ENCODE assay signal across 9 mouse cellular contexts in genomic region chr10:128802956-128803355, GRCm38 (mm10). TPM values are rescaled to one million over a fixed set of nuclear protein-coding genes. Genes with fewer than 3 reads are reported as not detected.
DNase-seq lines count a peak whose midpoint lies in the region; ATAC-seq lines count a peak whose summit lies in the region.
"Had no signal": no experiment of that assay in that cellular context is flagged by ENCODE, and none has a peak within 500 bp of the region (broad histone marks: within the 10 kb centered on the region; RNA-seq: fewer than 3 reads in every experiment).

No protein-coding gene starts in this region.

- no peaks in the 10 kb centered on the region for H3K9me3 ChIP-seq in heart, embryonic 14.5 days (ENCODE audit: control insufficient read depth, low read length)
- no peaks in the 10 kb centered on the region for H3K9me3 ChIP-seq in embryonic facial prominence, embryonic 12.5 days
- H3K9me3 ChIP-seq in hindbrain, embryonic 15.5 days: no peaks in the 10 kb centered on the region
- H3K9me3 ChIP-seq in midbrain, embryonic 13.5 days: no peaks in the 10 kb centered on the region

- 53% methylated on average over 4 of the region's 4 CpGs for WGBS in heart, embryonic 14.5 days
- 60% methylated on average over 4 of the region's 4 CpGs for WGBS in embryonic facial prominence, embryonic 12.5 days
- WGBS in hindbrain, embryonic 15.5 days: 59% methylated on average over 4 of the region's 4 CpGs
- WGBS in midbrain, embryonic 13.5 days: 69% methylated on average over 4 of the region's 4 CpGs

- H3K4me1 ChIP-seq in heart, embryonic 14.5 days (ENCODE audit: control insufficient read depth in 2 of 2, insufficient read depth in 2 of 2, low read length in 2 of 2): peaks cover 17 to 33% of the 10 kb centered on the region in 2 experiments
- H3K4me1 ChIP-seq in embryonic facial prominence, embryonic 12.5 days: peaks cover 34% of the 10 kb centered on the region
- H3K4me1 ChIP-seq in hindbrain, embryonic 15.5 days (replicated peaks): peaks cover 42% of the 10 kb centered on the region
- peaks cover 39% of the 10 kb centered on the region for H3K4me1 ChIP-seq in midbrain, embryonic 13.5 days (replicated peaks)

- H3K36me3 ChIP-seq in heart, embryonic 14.5 days (ENCODE audit: control insufficient read depth, insufficient read depth, low read length): peaks cover 41% of the 10 kb centered on the region
- H3K36me3 ChIP-seq in embryonic facial prominence, embryonic 12.5 days: peaks cover 26% of the 10 kb centered on the region
- 0 out of 2 replicates have a peak, but pooled peaks cover 6% of the 10 kb centered on the region for H3K36me3 ChIP-seq in hindbrain, embryonic 15.5 days
- peaks cover 40% of the 10 kb centered on the region for H3K36me3 ChIP-seq in midbrain, embryonic 13.5 days

- H3K27me3 ChIP-seq in heart, embryonic 14.5 days (ENCODE audit: control insufficient read depth, insufficient read depth, low read length): no peaks in the 10 kb centered on the region
- no peaks in the 10 kb centered on the region for H3K27me3 ChIP-seq in embryonic facial prominence, embryonic 12.5 days
- no peaks in the 10 kb centered on the region for H3K27me3 ChIP-seq in hindbrain, embryonic 15.5 days
- H3K27me3 ChIP-seq in midbrain, embryonic 13.5 days: no peaks in the 10 kb centered on the region
- H3K27me3 ChIP-seq: CH12.LX had no signal

- intact Hi-C loops in heart, postnatal 14 days (cut with DNase I): loop anchor here (2.0 kb wide), 1 partner anchor 28 kb away; no protein-coding TSS in a partner anchor

- peak overlapping the region; percentile 86 for H3K9ac ChIP-seq in heart, embryonic 14.5 days (ENCODE audit: low read length)
- peak overlapping the region; percentile 82 for H3K9ac ChIP-seq in embryonic facial prominence, embryonic 12.5 days
- peak overlapping the region; percentile 73 for H3K9ac ChIP-seq in hindbrain, embryonic 15.5 days
- peak overlapping the region; percentile 89 for H3K9ac ChIP-seq in midbrain, embryonic 13.5 days (replicated peaks)

- H3K4me2 ChIP-seq in heart, embryonic 14.5 days (ENCODE audit: low read length): peak overlapping the region; percentile 92
- peak overlapping the region; percentile 81 for H3K4me2 ChIP-seq in embryonic facial prominence, embryonic 12.5 days (replicated peaks)
- peak overlapping the region; percentile 79 for H3K4me2 ChIP-seq in hindbrain, embryonic 15.5 days
- H3K4me2 ChIP-seq in midbrain, embryonic 13.5 days (replicated peaks): peak overlapping the region; percentile 79

- no peak for ATAC-seq in heart, embryonic 14.5 days (ENCODE audit: insufficient number of reproducible peaks, insufficient read depth, low FRiP score, low read depth)
- no peak for ATAC-seq in embryonic facial prominence, embryonic 12.5 days (ENCODE audit: insufficient number of reproducible peaks, insufficient read depth, low FRiP score, low TSS enrichment)
- no peak for ATAC-seq in hindbrain, embryonic 15.5 days (ENCODE audit: low FRiP score, low read depth)
- ATAC-seq in midbrain, embryonic 13.5 days: no peak

- no peak for DNase-seq in heart, postnatal 14 days
- no peak for DNase-seq in cerebellum, adult 8-10 months
- DNase-seq in layer of hippocampus, postnatal 25 days (ENCODE audit: extremely low spot score in 1 of 2, low spot score in 1 of 2): no peak
- DNase-seq in spleen, adult 18-20 months: no peak

- H3K27ac ChIP-seq in heart, embryonic 14.5 days (replicated peaks in 1 of 2; ENCODE audit: control insufficient read depth in 1 of 2, insufficient read depth in 1 of 2, low read depth in 2 of 2, low read length in 2 of 2): peak overlapping the region in 1 of 2 experiments; percentile 94; a peak in 2 of 4 replicates
- H3K27ac ChIP-seq in embryonic facial prominence, embryonic 12.5 days: no peak overlapping the region
- H3K27ac ChIP-seq in hindbrain, embryonic 15.5 days (replicated peaks): no peak overlapping the region
- no peak overlapping the region for H3K27ac ChIP-seq in midbrain, embryonic 13.5 days

- H3K4me3 ChIP-seq in heart, embryonic 14.5 days (ENCODE audit: control insufficient read depth in 1 of 2, insufficient read depth in 1 of 2, low read depth in 1 of 2, low read length in 2 of 2): peak overlapping the region; percentile 12 to 64; a peak in 3 of 4 replicates
- peak overlapping the region; percentile 85 for H3K4me3 ChIP-seq in embryonic facial prominence, embryonic 12.5 days
- peak overlapping the region; percentile 54 for H3K4me3 ChIP-seq in hindbrain, embryonic 15.5 days
- peak overlapping the region; percentile 89 for H3K4me3 ChIP-seq in midbrain, embryonic 13.5 days (replicated peaks)

RNA-seq across cellular contexts. Expression of gene Dnajc14, which starts 0.9 kb away (rescaled TPM):
- polyA plus RNA-seq in heart, embryonic 14.5 days (2014; fragmentation: Nextera tagmentation; extraction: Ambion mirVana): 28.2 and 31.0 TPM in 2 replicates
- total RNA-seq in heart, postnatal 14 days (2021): 10 to 100 TPM; 37.9 to 38.7 TPM
- polyA plus RNA-seq in embryonic facial prominence, embryonic 12.5 days (2016; fragmentation: Nextera tagmentation; extraction: Ambion mirVana): 55.6 and 60.5 TPM in 2 replicates
- 50.5 and 51.9 TPM in 2 replicates for polyA plus RNA-seq in hindbrain, embryonic 15.5 days (2015; fragmentation: Nextera tagmentation; extraction: Ambion mirVana)
- 54.1 and 56.3 TPM in 2 replicates for polyA plus RNA-seq in midbrain, embryonic 13.5 days (2015; fragmentation: Nextera tagmentation; extraction: Ambion mirVana)
- 10 to 100 TPM; 66.4 to 68.4 TPM for total RNA-seq in layer of hippocampus, postnatal 25 days (2021)

RNA-seq across cellular contexts. Expression of gene Tmem198b, which starts 1.2 kb away (rescaled TPM):
- polyA plus RNA-seq in heart, embryonic 14.5 days (2014; fragmentation: Nextera tagmentation; extraction: Ambion mirVana): 16.6 and 18.2 TPM in 2 replicates
- total RNA-seq in heart, postnatal 14 days (2021): 10 to 100 TPM in 1 of 2 experiments, 1 to 10 TPM in 1; 8.6 to 11.1 TPM
- 24.8 and 25.7 TPM in 2 replicates for polyA plus RNA-seq in embryonic facial prominence, embryonic 12.5 days (2016; fragmentation: Nextera tagmentation; extraction: Ambion mirVana)
- polyA plus RNA-seq in hindbrain, embryonic 15.5 days (2015; fragmentation: Nextera tagmentation; extraction: Ambion mirVana): 17.0 and 19.9 TPM in 2 replicates
- 17.4 and 17.5 TPM in 2 replicates for polyA plus RNA-seq in midbrain, embryonic 13.5 days (2015; fragmentation: Nextera tagmentation; extraction: Ambion mirVana)
- total RNA-seq in layer of hippocampus, postnatal 25 days (2021): 10 to 100 TPM; 11.3 to 12.1 TPM

RNA-seq across cellular contexts. Expression of gene Mmp19, which starts 12.2 kb away (rescaled TPM):
- 1.1 and 1.8 TPM in 2 replicates for polyA plus RNA-seq in heart, embryonic 14.5 days (2014; fragmentation: Nextera tagmentation; extraction: Ambion mirVana)
- 1 to 10 TPM; 4.5 to 5.8 TPM for total RNA-seq in heart, postnatal 14 days (2021)
- polyA plus RNA-seq in embryonic facial prominence, embryonic 12.5 days (2016; fragmentation: Nextera tagmentation; extraction: Ambion mirVana): 0.42 and 0.93 TPM in 2 replicates
- polyA plus RNA-seq in hindbrain, embryonic 15.5 days (2015; fragmentation: Nextera tagmentation; extraction: Ambion mirVana): 0.73 and 0.98 TPM in 2 replicates
- polyA plus RNA-seq in midbrain, embryonic 13.5 days (2015; fragmentation: Nextera tagmentation; extraction: Ambion mirVana): 0.32 and 0.48 TPM in 2 replicates
- under 1 TPM; 0.54 to 0.81 TPM for total RNA-seq in layer of hippocampus, postnatal 25 days (2021)

RNA-seq across cellular contexts. Expression of gene Sarnp, which starts 14.2 kb away (rescaled TPM):
- 157 and 168 TPM in 2 replicates for polyA plus RNA-seq in heart, embryonic 14.5 days (2014; fragmentation: Nextera tagmentation; extraction: Ambion mirVana)
- total RNA-seq in heart, postnatal 14 days (2021): 10 to 100 TPM; 40.9 to 44.9 TPM
- polyA plus RNA-seq in embryonic facial prominence, embryonic 12.5 days (2016; fragmentation: Nextera tagmentation; extraction: Ambion mirVana): 227 and 230 TPM in 2 replicates
- 146 and 151 TPM in 2 replicates for polyA plus RNA-seq in hindbrain, embryonic 15.5 days (2015; fragmentation: Nextera tagmentation; extraction: Ambion mirVana)
- 203 and 209 TPM in 2 replicates for polyA plus RNA-seq in midbrain, embryonic 13.5 days (2015; fragmentation: Nextera tagmentation; extraction: Ambion mirVana)
- total RNA-seq in layer of hippocampus, postnatal 25 days (2021): 10 to 100 TPM; 36.5 to 39.9 TPM

RNA-seq across cellular contexts. Expression of gene Ormdl2, which starts 18.5 kb away (rescaled TPM):
- polyA plus RNA-seq in heart, embryonic 14.5 days (2014; fragmentation: Nextera tagmentation; extraction: Ambion mirVana): 41.4 and 46.1 TPM in 2 replicates
- 10 to 100 TPM in 1 of 2 experiments, 1 to 10 TPM in 1; 6.5 to 10.2 TPM for total RNA-seq in heart, postnatal 14 days (2021)
- polyA plus RNA-seq in embryonic facial prominence, embryonic 12.5 days (2016; fragmentation: Nextera tagmentation; extraction: Ambion mirVana): 31.5 and 35.5 TPM in 2 replicates
- polyA plus RNA-seq in hindbrain, embryonic 15.5 days (2015; fragmentation: Nextera tagmentation; extraction: Ambion mirVana): 28.1 and 28.8 TPM in 2 replicates
- polyA plus RNA-seq in midbrain, embryonic 13.5 days (2015; fragmentation: Nextera tagmentation; extraction: Ambion mirVana): 29.3 and 31.3 TPM in 2 replicates
- 1 to 10 TPM; 7.9 to 8.8 TPM for total RNA-seq in layer of hippocampus, postnatal 25 days (2021)

Comparison
In these comparisons a context has a peak if more than half of its experiments do, and no peak if none do; other contexts are left out.
1. H3K4me3 ChIP-seq: peak in every context shown above with its lines; median percentile 89 in midbrain, embryonic 13.5 days; 85 in embryonic facial prominence, embryonic 12.5 days; 54 in hindbrain, embryonic 15.5 days; 38 in heart, embryonic 14.5 days.